Mouse (Mus musculus): ENCODE results near the gene Snx3.

DNA sequence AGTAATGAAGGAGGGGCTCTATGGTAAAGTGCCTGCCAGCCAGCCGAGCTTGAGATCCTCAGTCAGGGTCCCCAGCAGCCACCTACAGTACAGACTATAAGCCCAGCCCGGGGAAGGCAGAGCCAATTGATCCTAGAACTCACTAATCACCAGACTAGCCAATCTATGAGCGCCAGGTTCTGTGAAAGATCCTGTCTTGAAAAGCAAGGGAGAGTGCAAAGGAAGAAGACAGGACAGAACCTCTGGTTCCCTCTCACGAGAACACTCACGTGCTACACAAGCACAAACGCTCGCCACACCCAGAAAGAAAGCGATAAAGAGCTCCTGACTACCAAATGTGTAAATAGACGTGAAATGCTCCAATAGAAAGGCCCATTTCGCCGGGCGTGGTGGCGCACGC is 37.0 kb upstream of the Snx3 start:
- TF ChIP-seq CTCF (IDR thresholded peaks at IDR 0.05; ENCODE audit: low read depth) (no peak), EP300 (IDR thresholded peaks at IDR 0.05; ENCODE audit: low read depth) (no peak)

Measured in heart, postnatal 0 days (tissue).